Mouse (Mus musculus): ENCODE measurements around the gene Eln.
A peak's percentile ranks its signal among the peaks of the same experiment; 100 is the strongest.

Gene Eln

GRCm38 (mm10) chr5:134745000-134745399, 2.1 kb downstream of the Eln start:
- no peak for DNase-seq (ENCODE audit: low spot score in 2 of 2)

GRCm38 (mm10) chr5:134743991-134744390, 3.1 kb downstream of the Eln start:
- DNase-seq (ENCODE audit: low spot score in 2 of 2), result no peak

DNA sequence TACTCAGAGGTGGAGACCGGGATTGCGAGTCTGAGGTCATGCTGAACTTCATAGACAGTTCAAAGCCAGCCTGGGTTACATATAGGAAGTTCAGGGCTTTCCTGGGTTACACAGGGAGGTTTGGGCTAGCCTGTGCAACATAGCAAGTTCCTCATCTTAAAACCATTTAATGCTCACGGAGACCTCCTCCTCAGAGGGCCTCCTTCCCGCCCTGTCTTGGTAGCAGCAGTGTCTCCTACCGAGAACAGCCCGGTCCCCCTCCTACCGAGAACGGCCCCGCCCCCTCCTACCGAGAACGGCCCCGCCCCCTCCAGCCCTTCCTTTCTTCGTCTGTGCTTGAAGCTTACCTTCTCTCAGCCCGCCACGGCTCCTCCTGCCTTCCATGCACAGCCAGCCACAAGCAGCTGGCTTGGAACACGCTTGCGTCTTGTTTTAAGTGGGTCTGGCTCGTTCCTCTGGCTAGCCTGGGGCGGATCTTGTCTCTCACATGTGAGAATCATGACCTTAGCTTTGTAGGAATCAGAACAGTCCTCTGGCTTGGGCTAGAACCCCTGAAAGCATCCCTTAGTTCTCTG, 4.8 kb downstream of the Eln start:
- DNase-seq (ENCODE audit: low spot score in 2 of 2), result no peak

DNA sequence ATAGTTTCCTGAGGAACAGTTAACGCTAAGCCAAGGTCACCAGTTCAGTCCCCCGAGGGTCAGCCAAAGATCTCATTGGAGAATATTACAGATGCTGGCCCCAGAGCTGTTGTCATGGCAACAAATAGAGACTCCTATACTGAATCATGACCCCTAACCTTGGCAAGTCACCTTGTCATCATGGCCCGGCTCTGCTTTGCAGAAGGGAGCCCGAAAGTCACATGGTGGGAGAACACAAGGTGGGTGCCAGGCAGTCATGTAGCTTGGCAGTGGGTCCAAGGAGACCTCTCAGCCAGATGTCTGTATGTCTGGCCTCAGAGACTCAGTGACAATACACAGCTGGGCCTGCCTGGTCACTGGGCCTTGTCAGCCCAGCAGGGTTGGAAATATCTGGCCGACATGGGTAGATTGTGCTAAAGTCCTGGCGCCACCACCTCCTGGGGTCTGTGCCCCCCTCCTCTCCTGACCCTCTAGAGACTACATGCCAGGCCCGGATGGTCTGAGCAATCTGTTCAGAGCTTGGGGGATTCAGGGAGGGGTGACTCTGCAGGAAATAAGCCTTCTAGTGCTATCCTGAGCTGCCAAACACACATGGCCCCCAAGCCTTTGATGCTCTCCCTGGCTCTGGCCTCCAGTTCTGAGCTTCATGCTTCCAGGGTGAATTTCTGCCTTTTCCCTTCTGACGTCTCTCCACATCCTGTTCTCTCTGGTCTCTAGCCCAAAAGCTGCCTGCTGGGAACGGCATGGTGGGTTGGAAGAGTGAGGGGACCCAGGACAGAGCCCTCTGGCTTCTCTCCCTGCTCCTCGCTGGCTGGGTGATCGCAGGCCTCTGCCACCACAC, 6.4 kb downstream of the Eln start:
- DNase-seq (ENCODE audit: low spot score in 2 of 2), result no peak

DNA sequence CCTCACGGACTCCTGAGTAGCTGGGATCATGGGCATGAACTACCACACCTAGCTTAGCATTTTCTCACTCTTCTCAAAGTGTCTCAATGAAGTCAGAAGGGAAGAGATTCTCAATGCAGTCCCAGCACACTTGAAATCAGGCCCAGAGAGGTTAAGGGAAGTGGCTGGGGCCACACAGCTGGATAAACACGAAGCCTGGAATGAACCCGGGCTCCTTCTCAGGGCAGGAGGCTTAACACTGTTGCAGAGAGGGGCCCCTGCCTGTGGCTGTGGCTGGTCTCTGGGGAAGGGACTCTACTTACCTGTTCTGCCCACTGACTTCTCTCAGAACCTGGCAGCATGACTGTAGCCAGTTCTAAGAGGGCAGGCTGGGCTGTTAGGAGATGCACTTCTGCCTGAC, 7.2 kb downstream of the Eln start:
- DNase-seq (ENCODE audit: low spot score in 2 of 2), result no peak

DNA sequence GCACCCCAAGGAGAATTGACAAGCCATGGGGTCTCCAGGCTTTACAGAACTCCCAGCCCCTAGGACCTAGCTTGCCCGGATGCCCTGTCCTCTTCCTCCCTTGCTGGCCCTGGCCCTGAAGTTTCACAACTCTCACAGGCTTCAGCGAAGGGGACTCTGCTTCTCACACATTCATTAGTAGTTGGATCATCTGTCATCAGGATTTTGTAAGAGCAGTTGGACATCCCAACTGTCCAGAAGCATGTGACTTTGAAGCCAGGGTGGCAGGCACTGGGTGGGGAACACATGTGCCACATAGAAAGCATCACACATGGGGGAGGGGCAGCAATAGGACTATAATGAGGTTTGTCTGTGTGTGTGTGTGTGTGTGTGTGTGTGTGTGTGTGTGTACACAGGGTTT, 12.2 kb downstream of the Eln start:
- no peak for DNase-seq (ENCODE audit: low spot score in 2 of 2)

- no peak for DNase-seq (ENCODE audit: low spot score in 2 of 2)
Measured at GRCm38 (mm10) chr5:134734072-134734471, 13.1 kb downstream of the Eln start.

DNA sequence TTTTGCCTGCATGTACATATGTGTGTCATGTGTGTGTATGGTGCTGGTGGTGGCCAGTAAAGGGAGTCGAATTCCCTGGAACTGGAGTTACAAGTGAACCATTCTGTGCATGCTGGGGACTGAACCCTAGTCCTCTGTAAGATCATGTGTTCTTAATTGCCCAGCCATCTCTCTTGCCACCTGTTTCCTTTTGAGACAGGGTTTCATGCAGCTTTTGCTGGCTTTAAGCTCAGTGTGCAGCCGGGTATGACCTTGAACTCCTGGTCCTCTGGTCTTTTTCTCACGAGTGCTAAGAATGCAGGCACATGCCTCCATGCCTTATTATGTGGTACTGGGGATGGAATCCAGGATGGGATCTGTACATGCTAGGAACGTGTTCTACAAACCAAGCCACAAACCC, 13.9 kb downstream of the Eln start:
- DNase-seq (ENCODE audit: low spot score in 2 of 2), result no peak

GRCm38 (mm10) chr5:134729124-134729523, 18.0 kb downstream of the Eln start:
- no peak for DNase-seq (ENCODE audit: low spot score in 2 of 2)

DNA sequence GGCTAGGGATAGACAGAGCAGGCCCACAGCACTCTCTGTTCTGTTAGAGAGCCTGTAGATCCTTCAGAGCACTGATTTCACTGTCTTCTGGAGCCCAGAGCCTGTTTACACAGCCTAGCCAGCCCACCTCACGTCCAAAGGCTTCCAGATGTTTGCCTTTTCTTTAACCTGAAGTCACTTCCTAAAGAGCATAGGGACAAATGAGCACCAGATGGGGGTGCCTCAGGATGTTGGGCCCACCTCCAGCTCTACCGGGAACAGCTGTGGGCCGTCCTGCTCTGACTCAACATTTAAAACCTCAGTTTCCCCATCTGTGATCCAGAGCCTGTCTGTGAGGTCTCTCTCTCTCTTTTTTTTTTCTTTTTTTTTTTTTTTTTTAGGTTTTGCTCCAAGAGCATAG, 18.6 kb downstream of the Eln start:
- no peak for DNase-seq (ENCODE audit: low spot score in 2 of 2)

- DNase-seq (ENCODE audit: low spot score in 2 of 2), result no peak
Measured at GRCm38 (mm10) chr5:134727001-134727639, 20.0 kb downstream of the Eln start.

DNA sequence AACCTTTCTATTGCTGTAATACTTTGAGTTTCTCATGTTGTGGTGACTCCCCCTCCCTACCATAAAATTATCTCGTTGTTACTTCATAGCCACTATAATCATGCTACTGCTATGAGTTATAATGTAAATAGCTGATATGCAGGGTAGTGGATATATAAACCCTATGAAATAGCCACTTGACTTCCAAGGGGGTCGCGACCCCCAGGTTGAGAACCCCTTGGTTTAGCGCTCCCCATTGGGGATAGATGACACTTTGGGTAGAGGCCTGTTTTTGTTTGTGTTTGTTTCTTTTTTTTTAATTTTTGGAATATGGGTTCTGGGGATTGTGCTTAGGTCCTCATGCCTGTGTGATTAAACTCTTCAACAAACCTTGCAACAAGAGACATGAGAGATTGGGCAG, 21.8 kb downstream of the Eln start:
- no peak for DNase-seq (ENCODE audit: low spot score in 2 of 2)

DNA sequence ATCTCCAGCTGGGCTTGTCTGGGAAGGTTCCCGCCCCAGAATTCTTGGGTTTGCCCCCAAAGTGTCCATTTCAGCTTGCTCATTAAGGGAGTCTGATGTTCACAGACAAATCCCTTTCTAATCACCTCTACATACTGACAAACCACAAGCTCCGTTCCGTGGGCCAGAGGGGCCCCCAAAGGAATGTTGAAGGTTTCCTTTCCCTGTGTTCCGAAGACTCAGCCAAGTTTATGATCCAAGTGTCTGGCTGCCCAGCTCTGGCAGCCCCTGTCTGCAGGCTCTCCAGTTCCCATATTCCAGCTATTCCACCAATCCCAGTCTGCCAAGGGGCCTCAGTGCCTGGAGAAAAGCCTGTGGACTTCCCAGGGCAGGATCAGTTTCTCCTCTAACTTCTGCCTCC, 27.1 kb downstream of the Eln start:
- no peak for DNase-seq (ENCODE audit: low spot score in 2 of 2)

GRCm38 (mm10) chr5:134711076-134711475, 36.0 kb downstream of the Eln start:
- DNase-seq (ENCODE audit: low spot score in 2 of 2), result no peak

DNA sequence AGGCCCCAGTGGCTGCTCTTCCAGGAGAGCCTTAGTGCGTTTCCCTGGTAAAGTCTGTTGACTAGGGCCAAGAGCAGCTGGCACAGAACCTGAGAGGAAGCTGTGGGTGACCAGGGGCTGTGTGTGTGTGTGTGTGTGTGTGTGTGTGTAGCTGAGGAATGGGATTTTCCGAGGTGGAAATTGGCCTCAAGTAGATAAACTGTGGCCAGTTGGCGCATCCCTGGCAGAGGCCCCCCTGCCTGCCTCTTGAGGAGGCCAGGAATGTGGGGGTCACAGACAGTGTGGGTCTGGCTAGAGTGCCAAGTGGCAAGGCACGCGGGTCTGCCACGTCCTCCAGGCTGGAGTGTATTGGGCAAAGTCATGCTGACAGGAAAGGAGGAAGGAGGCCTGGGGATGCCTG, 37.8 kb downstream of the Eln start:
- DNase-seq (ENCODE audit: low spot score in 2 of 2), result no peak

GRCm38 (mm10) chr5:134704157-134704556, 43.0 kb downstream of the Eln start:
- peak; percentile 70 to 88 for DNase-seq (ENCODE audit: low spot score in 2 of 2)

DNA sequence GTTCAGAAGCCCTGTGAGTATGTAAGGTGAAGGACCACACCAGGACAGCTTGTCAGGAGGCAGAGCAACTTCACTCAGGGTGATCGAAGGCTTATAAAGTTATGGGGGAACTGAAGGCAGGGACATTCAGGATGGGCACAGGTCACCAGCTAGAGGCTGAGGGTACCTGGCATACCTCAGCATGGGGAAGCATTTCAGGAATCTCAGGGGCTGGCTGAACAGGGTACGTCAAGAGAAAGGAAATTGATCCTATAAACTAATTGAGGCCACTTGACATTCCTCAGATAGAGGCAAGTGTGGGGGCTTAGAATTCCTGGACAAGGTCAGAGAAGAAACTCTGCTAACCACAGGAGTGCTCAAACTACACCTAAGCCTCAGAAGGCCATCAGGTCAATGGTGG, 51.6 kb downstream of the Eln start:
- DNase-seq (ENCODE audit: low spot score in 2 of 2), result no peak

DNA sequence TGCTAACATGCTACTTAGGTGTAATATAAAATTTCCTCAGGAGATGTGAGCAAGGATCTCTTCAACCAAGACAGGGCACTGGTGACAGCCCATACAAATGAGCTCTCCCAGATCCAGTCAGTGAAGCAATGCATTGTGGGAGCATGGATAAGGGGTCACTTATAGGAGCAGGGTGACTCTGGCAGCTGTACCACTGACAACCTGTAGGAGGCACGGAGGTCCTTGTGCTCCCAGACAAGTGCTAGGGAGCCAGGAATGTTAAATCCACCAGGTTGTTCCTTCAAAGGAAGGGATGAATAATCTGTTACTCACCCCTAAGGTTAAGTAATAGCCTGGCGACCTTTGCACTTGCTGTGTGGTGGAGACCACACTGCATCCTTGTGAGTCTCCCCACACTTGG, 52.0 kb downstream of the Eln start:
- DNase-seq (ENCODE audit: low spot score in 2 of 2), result peak in 1 of 2 experiments; percentile 47

DNA sequence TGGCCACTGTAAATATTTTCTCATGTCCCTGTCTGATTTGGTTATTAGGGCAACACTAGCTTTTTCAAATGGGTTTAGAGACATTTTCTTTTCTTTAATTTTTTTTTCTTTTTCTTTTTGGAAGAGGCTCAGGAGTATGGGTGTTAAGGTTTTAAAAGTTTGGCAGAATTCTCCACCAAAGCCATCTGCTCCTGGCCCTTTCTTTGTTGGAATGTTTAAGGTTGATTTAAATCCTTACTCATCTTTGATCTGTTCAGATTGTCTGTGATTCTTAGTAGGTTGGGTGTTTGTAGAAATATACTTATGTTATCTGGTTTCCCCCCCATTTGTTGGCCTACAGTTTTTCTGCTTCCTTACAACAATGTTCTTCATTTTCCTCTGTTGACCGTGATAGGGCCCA, 54.4 kb downstream of the Eln start:
- DNase-seq (ENCODE audit: low spot score in 2 of 2), result no peak

- DNase-seq (ENCODE audit: low spot score in 2 of 2), result peak; percentile 98 to 99
Measured at GRCm38 (mm10) chr5:134688718-134689284, 58.3 kb downstream of the Eln start.

DNA sequence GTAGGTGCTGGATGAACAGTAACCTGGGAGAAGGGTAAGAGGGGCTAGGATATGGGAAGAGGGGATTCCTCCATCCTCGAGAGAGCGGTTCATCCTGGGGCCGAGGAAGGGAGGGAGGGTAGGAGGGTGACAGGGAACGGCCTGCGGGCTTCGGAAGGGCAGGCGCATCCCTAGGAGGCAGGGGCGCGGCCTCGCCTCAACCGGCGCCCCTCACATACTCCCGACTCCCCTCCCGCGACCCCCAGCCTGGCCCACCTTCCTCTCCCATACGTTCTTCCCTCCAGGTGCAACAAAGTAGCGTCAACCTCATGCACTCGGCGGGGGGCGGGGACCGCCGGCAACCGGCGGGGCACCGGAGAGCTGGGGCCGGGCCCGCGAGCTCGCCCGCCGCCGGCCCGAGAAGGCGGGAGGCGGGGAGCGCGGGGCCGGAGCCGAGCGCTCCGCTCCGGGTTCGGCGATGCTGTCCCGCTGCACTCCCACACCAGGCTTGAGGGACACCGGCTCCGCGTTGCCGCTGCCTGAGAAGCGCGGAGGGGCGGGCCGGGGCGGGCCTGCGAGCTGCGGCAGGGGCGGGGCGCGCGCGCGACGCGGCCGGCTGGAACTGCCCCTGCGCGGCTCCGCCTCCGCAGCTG, 58.9 kb downstream of the Eln start, which contains the start of gene Limk1:
Gene Limk1, minus strand, starts transcription at position 513 of the 632 bp plus-strand sequence.
- DNase-seq (ENCODE audit: low spot score in 2 of 2), result no peak

GRCm38 (mm10) chr5:134687187-134687586, 59.9 kb downstream of the Eln start:
- DNase-seq (ENCODE audit: low spot score in 2 of 2), result peak in 1 of 2 experiments; percentile 55

Measured in spleen, postnatal 4 days (tissue).